Mouse (Mus musculus) adrenal gland, adult 10 weeks (tissue): ENCODE measurements around the gene Ift140. TPM values are rescaled to one million over a fixed set of nuclear protein-coding genes. Genes with fewer than 3 reads are reported as not detected.

ENCODE experiments used
- polyA plus RNA-seq: library from polyadenylated mRNA; stranded (reverse); fragments of 350-450 nt; fragmentation: Illumina TruSeq; extraction: RNeasy Lipid Tissue Mini Kit (QIAGEN cat#74804); gene quantifications from one replicate; pipeline ENCODE4 v1.2.3, GENCODE M21; 2014; ENCODE audit warnings: low read depth, low replicate concordance

The Ift140 gene
- 19.1 TPM for polyA plus RNA-seq

GRCm38 (mm10) chr17:25015655-25016291 is at the start of gene Ift140, which contains the start of gene Cramp1l:
Ift140 (plus strand) TSS chr17:25016085.
Cramp1l (minus strand) TSS chr17:25015788.

GRCm38 (mm10) chr17:25083444-25083931 is 67.6 kb downstream of the Ift140 start, which contains the start of gene Tmem204:
Tmem204 (minus strand) TSS chr17:25083591.

DNA sequence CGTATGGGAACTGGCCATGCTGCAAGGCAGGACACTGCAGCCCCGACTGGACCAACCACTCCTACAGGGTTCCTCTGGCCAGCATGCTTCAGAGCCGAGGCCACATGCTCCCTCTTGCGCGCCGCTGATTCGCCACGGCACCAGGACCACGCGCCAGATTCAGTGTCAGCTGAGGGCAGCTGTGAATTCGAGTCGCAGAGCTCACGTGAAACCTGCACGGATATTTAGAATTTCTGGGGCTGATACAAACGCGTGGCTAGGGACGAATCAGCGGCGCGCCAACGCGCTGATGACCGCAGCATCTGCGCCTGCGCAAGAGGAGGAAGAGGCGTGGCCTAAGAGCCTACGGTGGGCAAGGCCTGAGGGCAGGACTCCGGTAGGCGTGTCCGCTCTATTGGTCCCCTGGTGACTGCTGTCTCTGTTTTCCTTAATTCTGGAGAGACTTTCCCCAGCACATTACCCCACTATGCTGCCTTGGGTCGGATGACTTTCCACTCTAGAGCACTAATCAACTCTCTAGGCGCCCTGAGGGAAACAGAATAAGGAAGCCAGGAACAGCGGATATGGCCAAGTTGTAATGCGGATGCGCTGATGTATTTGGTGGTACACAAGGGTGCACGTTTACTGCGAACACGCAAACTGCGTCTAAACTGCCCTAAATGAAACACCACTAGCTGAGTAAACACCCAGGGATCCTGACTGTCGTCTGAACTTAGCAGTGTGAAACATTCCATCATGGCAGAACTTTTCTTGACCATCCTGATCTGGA is 100.0 kb downstream of the Ift140 start, which contains the start of gene Telo2:
Gene Telo2, minus strand, starts transcription at position 304 of the 769 bp plus-strand sequence.

GRCm38 (mm10) chr17:25120406-25120805 is 104.5 kb downstream of the Ift140 start, which contains the start of gene Ptx4:
Ptx4 (plus strand) TSS chr17:25120760.

GRCm38 (mm10) chr17:25133275-25133698 is 117.4 kb downstream of the Ift140 start, which contains the start of gene Clcn7:
Clcn7 (plus strand) TSS chr17:25133391.

Other genes starting within 250 kb of the Ift140 start
- gene Meiob, start 211.8 kb upstream of the Ift140 start, polyA plus RNA-seq: 7.2 TPM
- gene Hagh, start 175.9 kb upstream of the Ift140 start, polyA plus RNA-seq: 14.6 TPM
- gene Fahd1, start 165.7 kb upstream of the Ift140 start, polyA plus RNA-seq: 80.9 TPM
- gene Igfals, start 150.1 kb upstream of the Ift140 start, polyA plus RNA-seq: not detected
- 5.1 TPM for gene Nubp2, start 129.7 kb upstream of the Ift140 start, polyA plus RNA-seq
- 0.47 TPM for gene Spsb3, start 129.4 kb upstream of the Ift140 start, polyA plus RNA-seq
- 3.1 TPM for gene Eme2, start 121.0 kb upstream of the Ift140 start, polyA plus RNA-seq
- gene Mrps34, start 121.0 kb upstream of the Ift140 start, polyA plus RNA-seq: 2.6 TPM
- gene Nme3, start 119.6 kb upstream of the Ift140 start, polyA plus RNA-seq: 6.5 TPM
- gene Mapk8ip3, start 79.1 kb upstream of the Ift140 start, polyA plus RNA-seq: 11.4 TPM
- 27.1 TPM for gene Jpt2, start 55.4 kb upstream of the Ift140 start, polyA plus RNA-seq
- gene Cramp1l, start 297 bp upstream of the Ift140 start, polyA plus RNA-seq: 8.4 TPM
- gene Tmem204, start 67.5 kb downstream of the Ift140 start, polyA plus RNA-seq: 16.2 TPM
- 0.93 TPM for gene Telo2, start 99.9 kb downstream of the Ift140 start, polyA plus RNA-seq
- not detected for gene Ptx4, start 104.7 kb downstream of the Ift140 start, polyA plus RNA-seq
- 5.0 TPM for gene Clcn7, start 117.3 kb downstream of the Ift140 start, polyA plus RNA-seq
- not detected for gene Ccdc154, start 146.4 kb downstream of the Ift140 start, polyA plus RNA-seq
- not detected for gene Gm38655, start 159.4 kb downstream of the Ift140 start, polyA plus RNA-seq
- gene BC003965, start 168.5 kb downstream of the Ift140 start, polyA plus RNA-seq: 26.4 TPM
- gene Unkl, start 172.3 kb downstream of the Ift140 start, polyA plus RNA-seq: 20.4 TPM
- 16.7 TPM for gene Gnptg, start 224.0 kb downstream of the Ift140 start, polyA plus RNA-seq
- gene Tsr3, start 224.1 kb downstream of the Ift140 start, polyA plus RNA-seq: 5.5 TPM
- gene Baiap3, start 240.3 kb downstream of the Ift140 start, polyA plus RNA-seq: 1.1 TPM